Mouse (Mus musculus): ENCODE data around the gene Csrnp1.

DNA sequence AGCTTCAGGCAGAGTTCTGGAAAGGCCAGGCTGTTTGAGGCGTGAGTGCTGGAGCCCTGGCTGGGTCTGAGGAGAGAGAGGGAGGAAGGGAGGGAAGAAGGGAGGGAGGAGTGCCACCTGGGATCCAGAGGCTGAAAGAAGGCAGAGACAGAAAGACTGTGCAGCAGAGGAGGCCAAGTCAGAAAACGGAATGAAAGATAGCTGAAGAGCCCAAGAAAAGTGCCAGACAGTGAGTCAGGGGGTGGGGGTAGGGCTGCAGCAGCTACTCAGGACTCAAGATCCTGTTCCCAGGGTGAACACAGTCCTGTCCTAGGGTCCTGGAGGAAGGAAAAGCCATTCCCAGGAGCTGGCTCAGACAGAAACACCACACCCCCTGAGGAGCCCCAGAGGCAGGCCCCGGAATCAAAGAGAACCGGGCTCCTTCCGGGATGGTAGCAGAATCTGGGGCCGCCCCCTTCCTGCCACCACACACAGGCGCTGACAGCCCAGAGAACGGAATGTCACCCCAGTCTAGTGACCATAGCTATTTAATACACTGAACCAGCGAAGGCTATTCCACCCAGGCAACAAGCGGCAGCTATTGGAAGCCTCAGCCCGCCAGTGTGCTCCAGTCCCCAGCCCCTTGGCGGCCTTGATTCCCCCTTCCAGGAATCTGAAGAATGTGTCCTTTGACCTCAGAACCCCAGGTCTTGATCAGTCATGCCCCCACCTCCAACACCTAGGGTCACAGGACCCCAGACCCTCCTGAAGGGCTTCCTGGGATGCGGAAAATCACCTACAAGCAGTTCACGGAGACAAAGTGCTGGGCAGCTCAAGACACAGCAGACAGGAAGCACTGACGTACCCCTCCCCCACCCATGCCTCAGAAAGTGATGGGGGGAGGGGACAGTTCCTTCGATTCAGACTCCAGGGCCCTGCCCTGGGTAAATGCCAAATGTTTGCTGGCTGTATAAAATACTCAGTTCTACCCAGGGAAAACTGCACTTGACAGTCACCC lies 3.0 kb downstream of the Csrnp1 start:
- no peak for TF ChIP-seq CTCF (IDR thresholded peaks at IDR 0.05; ENCODE audit: insufficient read depth, low read depth, low read length)
- no peak for TF ChIP-seq POLR2A (IDR thresholded peaks at IDR 0.05; ENCODE audit: insufficient read depth, low read depth, low read length)
